Mouse (Mus musculus) embryonic facial prominence, embryonic 13.5 days (tissue): ENCODE data around the gene Vmn1r121. TPM values are rescaled to one million over a fixed set of nuclear protein-coding genes. Genes with fewer than 3 reads are reported as not detected.
"Not testable (repeated sequence)": the region's sequence is repeated elsewhere in the genome, so short reads cannot be mapped to it uniquely, and the experiment has no call there.

ENCODE experiments used
- ATAC-seq: fragments of 200-750 bp; cut with Nextera tagmentation; 2 replicates; pipeline ENCODE4 v1.8.0; 2017; ENCODE audit warnings: low read depth; ENCODE audit not compliant: insufficient number of reproducible peaks, insufficient read depth, low FRiP score, low TSS enrichment
- H3K27ac ChIP-seq: fragments of 300-500 bp; sonication (generic); 2 replicates; pipeline ENCODE4 v1.5.1; 2015; ENCODE audit warnings: moderate library complexity, mild to moderate bottlenecking, inconsistent platforms
- H3K27me3 ChIP-seq: fragments of 300-500 bp; sonication (generic); 2 replicates; pipeline ENCODE4 v1.6.1; 2015; ENCODE audit warnings: mild to moderate bottlenecking, inconsistent platforms
- H3K36me3 ChIP-seq: fragments of 300-500 bp; sonication (generic); 2 replicates; pipeline ENCODE4 v1.6.1; 2015; ENCODE audit warnings: mild to moderate bottlenecking, inconsistent platforms
- H3K4me1 ChIP-seq: fragments of 300-500 bp; sonication (generic); 2 replicates; pipeline ENCODE4 v1.6.1; 2015; ENCODE audit warnings: inconsistent platforms
- H3K4me2 ChIP-seq: fragments of 300-500 bp; sonication (generic); 2 replicates; pipeline ENCODE4 v1.6.1; 2015; ENCODE audit warnings: moderate library complexity, mild to moderate bottlenecking, inconsistent platforms
- H3K4me3 ChIP-seq: fragments of 300-500 bp; sonication (generic); 2 replicates; pipeline ENCODE4 v1.5.1; 2015; ENCODE audit warnings: mild to moderate bottlenecking, inconsistent platforms
- H3K9ac ChIP-seq: fragments of 300-500 bp; sonication (generic); 2 replicates; pipeline ENCODE4 v1.6.1; 2015; ENCODE audit warnings: mild to moderate bottlenecking, inconsistent platforms
- H3K9me3 ChIP-seq: fragments of 300-500 bp; sonication (generic); 2 replicates; pipeline ENCODE4 v1.6.1; 2016; ENCODE audit warnings: inconsistent platforms
- WGBS: fragments of 180-500 bp; shearing (Covaris S2); methylation state at CpG from one replicate; pipeline ENCODE4 v1.1.7; 2015; ENCODE audit warnings: mixed read lengths; 5-methylcytosine and 5-hydroxymethylcytosine counted together
- polyA plus RNA-seq: library from polyadenylated mRNA; unstranded; fragments of >200 nt; fragmentation: Nextera tagmentation; extraction: Ambion mirVana; gene quantifications from 2 replicates; pipeline ENCODE4 v1.2.1, GENCODE M21; 2015

The Vmn1r121 gene
- not detected in 2 replicates for polyA plus RNA-seq

- not testable (repeated sequence) for H3K4me1 ChIP-seq, H3K36me3 ChIP-seq, H3K27ac ChIP-seq, H3K9ac ChIP-seq, H3K9me3 ChIP-seq, ATAC-seq, H3K4me2 ChIP-seq, H3K4me3 ChIP-seq, H3K27me3 ChIP-seq
- 69% methylated on average over 5 of the region's 5 CpGs for WGBS
Measured at GRCm38 (mm10) chr7:21098413-21098812, at the start of gene Vmn1r121. Gene Vmn1r121, minus strand, starts transcription at chr7:21098513.

- H3K9ac ChIP-seq, H3K36me3 ChIP-seq, H3K4me2 ChIP-seq, H3K9me3 ChIP-seq, H3K27ac ChIP-seq, H3K4me3 ChIP-seq, ATAC-seq, H3K27me3 ChIP-seq, H3K4me1 ChIP-seq: not testable (repeated sequence)
- 65% methylated on average over 3 of the region's 3 CpGs for WGBS
Measured at GRCm38 (mm10) chr7:21134028-21134427, 35.7 kb upstream of the Vmn1r121 start, which contains the start of gene Vmn1r122. Gene Vmn1r122, minus strand, starts transcription at chr7:21134128.

GRCm38 (mm10) chr7:21053684-21054083 lies 44.6 kb downstream of the Vmn1r121 start, which contains the start of gene Vmn1r120:
Gene Vmn1r120, minus strand, starts transcription at chr7:21053784.
- not testable (repeated sequence) for ATAC-seq, H3K4me1 ChIP-seq, H3K9me3 ChIP-seq, H3K9ac ChIP-seq, H3K4me2 ChIP-seq, H3K27me3 ChIP-seq, H3K27ac ChIP-seq, H3K36me3 ChIP-seq, H3K4me3 ChIP-seq
- 76% methylated on average over 1 of the region's 1 CpGs for WGBS

Other genes with a start within 250 kb of the Vmn1r121 start
- not detected in 2 replicates for gene Vmn1r116, start 226.3 kb downstream of the Vmn1r121 start, polyA plus RNA-seq
- gene Vmn1r117, start 214.4 kb downstream of the Vmn1r121 start, polyA plus RNA-seq = not detected in 2 replicates
- not detected in 2 replicates for gene Vmn1r118, start 186.2 kb downstream of the Vmn1r121 start, polyA plus RNA-seq
- not detected in 2 replicates for gene Vmn1r119, start 86.1 kb downstream of the Vmn1r121 start, polyA plus RNA-seq
- not detected in 2 replicates for gene Vmn1r120, start 44.7 kb downstream of the Vmn1r121 start, polyA plus RNA-seq
- not detected in 2 replicates for gene Vmn1r122, start 35.6 kb upstream of the Vmn1r121 start, polyA plus RNA-seq
- gene Vmn1r123, start 63.7 kb upstream of the Vmn1r121 start, polyA plus RNA-seq = not detected in 2 replicates
- not detected in 2 replicates for gene Gm5157, start 91.9 kb upstream of the Vmn1r121 start, polyA plus RNA-seq
- gene Vmn1r124, start 162.1 kb upstream of the Vmn1r121 start, polyA plus RNA-seq = not detected in 2 replicates
- not detected in 2 replicates for gene Vmn1r125, start 173.7 kb upstream of the Vmn1r121 start, polyA plus RNA-seq
- gene Vmn1r126, start 203.0 kb upstream of the Vmn1r121 start, polyA plus RNA-seq = not detected in 2 replicates
- not detected in 2 replicates for gene Vmn1r127, start 221.3 kb upstream of the Vmn1r121 start, polyA plus RNA-seq